Mouse (Mus musculus): Measurements from ENCODE around the gene Hlf. TPM values are rescaled to one million over a fixed set of nuclear protein-coding genes. Genes with fewer than 3 reads are reported as not detected.

Gene Hlf
- polyA plus RNA-seq (2017; shearing (Covaris generic)) = 0.23 TPM

DNA sequence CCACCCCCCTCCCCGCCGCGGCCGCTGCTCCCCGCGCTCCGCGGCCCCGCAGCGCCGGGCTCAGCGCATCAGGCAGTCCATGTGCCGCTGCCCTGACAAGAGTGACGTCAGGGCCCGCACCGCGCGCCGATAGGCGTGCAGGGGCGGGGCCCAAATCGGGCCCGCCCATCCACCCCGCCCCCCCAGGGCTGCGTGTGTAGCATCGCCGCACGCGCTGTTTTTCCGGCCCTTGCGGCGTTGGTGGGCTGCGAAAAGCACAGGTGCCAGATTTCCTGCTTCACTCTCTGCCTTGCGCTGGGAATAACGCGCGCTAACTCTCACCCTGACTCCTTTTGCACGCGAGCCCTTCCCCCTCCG, at the start of gene Hlf:
Hlf (minus strand) TSS at position 79 of the 357 bp plus-strand sequence.

Other genes starting within 250 kb of the Hlf start
- 6.4 TPM for gene Gm45716, start 203.2 kb downstream of the Hlf start, polyA plus RNA-seq (2017; shearing (Covaris generic))
- gene Mmd, start 141.4 kb downstream of the Hlf start, polyA plus RNA-seq (2017; shearing (Covaris generic)) = 43.1 TPM
- gene Stxbp4, start 247.2 kb upstream of the Hlf start, polyA plus RNA-seq (2017; shearing (Covaris generic)) = 4.6 TPM
- 8.0 TPM for gene Cox11, start 247.3 kb upstream of the Hlf start, polyA plus RNA-seq (2017; shearing (Covaris generic))